Mouse (Mus musculus) liver, adult 2 months (tissue): ENCODE measurements at regions not wholly inside any gene's neighbourhood (a gene's known extent, or its start where the extent isn't known, plus 50 kb on each side); places are given as distances from the start of the nearest gene placed in this dataset.

Experiments
- DNase-seq: peaks from one replicate; pipeline ENCODE4 v3.0.0-alpha.2; 2011; ENCODE audit warnings: low read depth, low spot score; ENCODE audit errors: extremely low read depth
- H3K27ac ChIP-seq: fragments of 200-500 bp; replicated peaks from 2 replicates; pipeline ENCODE4 v1.5.1; 2012; ENCODE audit warnings: low read depth, mild to moderate bottlenecking, control low read depth, inconsistent platforms, low read length; ENCODE audit not compliant: insufficient read depth
- H3K27me3 ChIP-seq: fragments of 200-500 bp; 2 replicates; pipeline ENCODE4 v1.6.1; 2012; ENCODE audit warnings: mild to moderate bottlenecking, moderate library complexity, low read length, inconsistent platforms; ENCODE audit not compliant: control insufficient read depth, insufficient read depth
- H3K36me3 ChIP-seq: fragments of 200-500 bp; 2 replicates; pipeline ENCODE4 v1.6.1; 2012; ENCODE audit warnings: low read length, inconsistent platforms; ENCODE audit not compliant: control insufficient read depth, insufficient read depth
- H3K4me1 ChIP-seq: fragments of 200-500 bp; 2 replicates; pipeline ENCODE4 v1.6.1; 2011; ENCODE audit warnings: low read length; ENCODE audit not compliant: control insufficient read depth, insufficient read depth
- H3K4me3 ChIP-seq: fragments of 200-500 bp; 2 replicates; pipeline ENCODE4 v1.5.1; 2011; ENCODE audit warnings: low read depth, mild to moderate bottlenecking, control low read depth, low read length, moderate library complexity; ENCODE audit not compliant: insufficient read depth
- H3K79me2 ChIP-seq: fragments of 200-500 bp; 2 replicates; pipeline ENCODE4 v1.6.1; 2012; ENCODE audit warnings: inconsistent platforms, mild to moderate bottlenecking, low read length, moderate library complexity; ENCODE audit not compliant: control insufficient read depth, insufficient read depth
- H3K9ac ChIP-seq: fragments of 200-500 bp; 2 replicates; pipeline ENCODE4 v1.6.1; 2012; ENCODE audit warnings: low read depth, mild to moderate bottlenecking, control low read depth, inconsistent platforms, low read length
- CTCF ChIP-seq: fragments of 200-500 bp; IDR thresholded peaks from 2 replicates; pipeline ENCODE4 v1.5.1; 2011; ENCODE audit warnings: low read depth, low read length, control low read depth
- POLR2A ChIP-seq: fragments of 200-500 bp; IDR thresholded peaks from 2 replicates; pipeline ENCODE4 v1.6.1; 2011; ENCODE audit warnings: low read length, control low read depth; ENCODE audit not compliant: insufficient read depth; ENCODE audit errors: extremely low read depth
- WGBS: fragments of 180-500 bp; shearing (Covaris S2); methylation state at CpG from one replicate; pipeline ENCODE4 v1.1.7; 2018; 5-methylcytosine and 5-hydroxymethylcytosine counted together

GRCm38 (mm10) chr13:111031633-111032032 is 223.2 kb upstream of the Actbl2 start:
- no peaks in the 10 kb centered on the region for H3K36me3 ChIP-seq
- DNase-seq, result no peak
- no peak overlapping the region for H3K27ac ChIP-seq
- 86% methylated on average over 1 of the region's 1 CpGs for WGBS
- no peaks in the 10 kb centered on the region for H3K79me2 ChIP-seq
- TF ChIP-seq POLR2A, result no peak
- no peak for TF ChIP-seq CTCF
- no peak overlapping the region for H3K4me3 ChIP-seq
- no peaks in the 10 kb centered on the region for H3K27me3 ChIP-seq
- H3K9ac ChIP-seq, result no peak overlapping the region
- H3K4me1 ChIP-seq, result no peaks in the 10 kb centered on the region

DNA sequence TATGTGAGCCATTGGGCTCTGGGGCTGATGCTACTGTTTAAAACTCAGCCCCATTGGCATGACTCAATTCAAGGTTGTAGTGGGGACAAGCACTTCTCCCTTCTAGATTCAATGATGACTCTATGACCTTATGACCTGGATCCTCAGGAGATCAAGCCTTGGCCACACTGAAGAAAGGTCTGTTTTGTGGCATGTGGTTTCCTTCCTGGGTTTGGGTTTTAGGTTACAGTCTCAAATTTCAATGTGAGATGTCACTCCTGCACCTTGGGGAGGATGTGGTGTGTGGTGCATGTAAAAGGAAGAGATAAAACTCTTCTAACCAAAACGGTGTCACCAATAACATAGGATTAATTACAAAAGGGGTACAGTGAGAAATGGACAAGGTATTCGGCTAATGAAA is 211.2 kb upstream of the Actbl2 start:
- H3K4me1 ChIP-seq, result no peaks in the 10 kb centered on the region
- no peaks in the 10 kb centered on the region for H3K36me3 ChIP-seq
- DNase-seq, result no peak
- H3K9ac ChIP-seq, result no peak overlapping the region
- no peak for TF ChIP-seq CTCF
- TF ChIP-seq POLR2A, result no peak
- 58% methylated on average over 2 of the region's 2 CpGs for WGBS
- H3K79me2 ChIP-seq, result no peaks in the 10 kb centered on the region
- no peaks in the 10 kb centered on the region for H3K27me3 ChIP-seq
- no peak overlapping the region for H3K4me3 ChIP-seq
- no peak overlapping the region for H3K27ac ChIP-seq

GRCm38 (mm10) chr13:111044328-111045002 is 210.3 kb upstream of the Actbl2 start:
- H3K79me2 ChIP-seq, result no peaks in the 10 kb centered on the region
- H3K27me3 ChIP-seq, result no peaks in the 10 kb centered on the region
- 36% methylated on average over 10 of the region's 10 CpGs for WGBS
- H3K4me1 ChIP-seq, result no peaks in the 10 kb centered on the region
- no peak overlapping the region for H3K27ac ChIP-seq
- no peak overlapping the region for H3K9ac ChIP-seq
- no peak overlapping the region for H3K4me3 ChIP-seq
- no peaks in the 10 kb centered on the region for H3K36me3 ChIP-seq
- peak; percentile 1 for DNase-seq
- TF ChIP-seq POLR2A (no peak), CTCF (no peak)

- Histone ChIP-seq H3K27me3 (no peaks in the 10 kb centered on the region), H3K9ac (no peak overlapping the region), H3K79me2 (no peaks in the 10 kb centered on the region), H3K36me3 (no peaks in the 10 kb centered on the region), H3K4me1 (no peaks in the 10 kb centered on the region), H3K4me3 (no peak overlapping the region), H3K27ac (no peak overlapping the region)
- TF ChIP-seq CTCF, result no peak
- TF ChIP-seq POLR2A, result no peak
- 37% methylated on average over 6 of the region's 6 CpGs for WGBS
- DNase-seq, result no peak
Observed at GRCm38 (mm10) chr13:111050097-111050496, 204.7 kb upstream of the Actbl2 start.

GRCm38 (mm10) chr13:111055817-111056216 is 199.0 kb upstream of the Actbl2 start:
- Histone ChIP-seq H3K9ac (no peak overlapping the region), H3K4me3 (no peak overlapping the region), H3K79me2 (no peaks in the 10 kb centered on the region), H3K27me3 (no peaks in the 10 kb centered on the region), H3K36me3 (no peaks in the 10 kb centered on the region), H3K27ac (no peak overlapping the region), H3K4me1 (no peaks in the 10 kb centered on the region)
- TF ChIP-seq CTCF, result no peak
- TF ChIP-seq POLR2A, result no peak
- WGBS, result 84% methylated on average over 2 of the region's 2 CpGs
- no peak for DNase-seq

DNA sequence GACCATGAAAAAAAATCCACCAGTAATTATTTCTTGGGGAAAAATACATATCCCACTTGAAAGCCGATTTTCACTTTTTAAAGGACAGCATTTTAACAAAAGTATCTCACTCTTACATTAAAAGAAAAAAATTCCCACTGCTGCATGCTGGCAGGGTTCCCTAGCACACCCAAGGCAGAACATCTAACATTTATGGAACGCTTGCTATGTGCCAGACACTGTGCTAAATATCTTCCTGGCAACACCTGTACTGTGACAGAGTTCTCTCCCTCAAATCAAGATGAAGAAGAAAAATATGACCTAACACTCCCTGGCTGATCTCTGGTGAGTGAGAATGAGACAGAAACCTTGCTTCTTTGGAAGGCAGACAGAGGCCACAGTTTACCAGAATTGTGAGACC is 167.1 kb upstream of the Actbl2 start:
- TF ChIP-seq CTCF (no peak), POLR2A (no peak)
- WGBS, result 81% methylated on average over 2 of the region's 2 CpGs
- no peak for DNase-seq

More for the DNA sequence above, 167.1 kb upstream of the Actbl2 start:
- H3K27ac ChIP-seq, result no peak overlapping the region
- no peaks in the 10 kb centered on the region for H3K36me3 ChIP-seq
- H3K27me3 ChIP-seq, result no peaks in the 10 kb centered on the region
- H3K4me1 ChIP-seq, result no peaks in the 10 kb centered on the region
- H3K9ac ChIP-seq, result no peak overlapping the region
- no peaks in the 10 kb centered on the region for H3K79me2 ChIP-seq
- H3K4me3 ChIP-seq, result no peak overlapping the region
